In the genomic region with DNA sequence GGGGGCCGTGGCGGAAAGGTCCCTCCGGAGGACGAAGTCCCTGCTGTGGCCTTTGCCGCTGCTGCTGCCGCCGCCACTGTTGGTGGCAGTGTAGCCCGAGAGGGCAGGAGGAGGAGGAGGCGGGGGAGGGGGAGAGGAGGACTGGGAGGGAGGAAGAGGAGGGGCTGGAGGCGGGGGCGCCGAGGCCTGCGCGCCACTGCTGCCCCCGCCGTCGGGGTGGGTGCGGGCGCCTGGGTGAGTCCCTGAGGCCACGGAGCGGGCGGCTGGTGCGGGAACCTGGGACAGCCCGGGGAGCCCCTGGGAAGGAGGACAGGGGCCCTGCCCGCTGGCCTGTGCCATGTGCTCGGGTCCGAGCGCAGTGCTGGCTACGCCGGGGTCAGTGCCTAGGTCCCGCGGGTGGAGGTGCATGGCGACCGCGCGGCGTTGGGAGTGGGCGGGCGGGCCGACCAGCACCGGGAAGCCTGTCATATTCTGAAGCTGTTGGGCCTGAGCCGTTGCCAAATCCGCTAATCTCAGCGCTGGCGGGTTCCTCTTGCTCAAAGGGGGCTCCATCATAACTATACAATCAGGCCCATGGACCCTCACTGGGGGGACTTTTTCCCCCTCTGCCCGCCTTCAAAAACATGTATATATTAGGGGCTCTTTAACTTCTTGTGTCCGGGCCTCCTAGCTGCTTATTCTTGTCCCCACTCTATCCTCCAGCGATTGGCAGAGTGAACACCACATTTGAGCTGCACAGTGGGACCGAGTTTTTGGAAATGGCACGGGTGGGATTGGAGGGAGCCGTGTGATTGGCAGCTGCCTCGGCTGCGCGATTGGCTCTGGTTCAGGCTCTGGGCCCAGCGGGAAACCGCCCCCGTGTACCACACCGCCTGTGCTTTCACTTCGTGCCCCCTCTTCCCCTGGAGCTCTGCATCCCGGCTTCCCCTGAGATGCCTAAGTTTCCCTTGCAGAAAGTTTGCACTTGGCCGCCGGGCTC, we compare ENCODE assay signal across 8 mouse cellular contexts. TPM values are rescaled to one million over a fixed set of nuclear protein-coding genes. Genes with fewer than 3 reads are reported as not detected.
A peak's percentile ranks its signal among the peaks of the same experiment; 100 is the strongest.
DNase-seq lines count a peak whose midpoint lies in the region; ATAC-seq lines count a peak whose summit lies in the region.

A gene (minus strand): TSS at position 915 of the 979 bp plus-strand sequence.

- H3K27ac ChIP-seq in kidney, embryonic 15.5 days, result no peak within 1 kb of the TSS
- peak within 1 kb of the TSS; percentile 95 for H3K27ac ChIP-seq in hindbrain, embryonic 12.5 days
- H3K27ac ChIP-seq in midbrain, embryonic 12.5 days (replicated peaks), result peak within 1 kb of the TSS; percentile 96

- H3K4me3 ChIP-seq in kidney, embryonic 15.5 days (replicated peaks), result peak within 1 kb of the TSS; percentile 52
- peak within 1 kb of the TSS; percentile 61 for H3K4me3 ChIP-seq in hindbrain, embryonic 12.5 days
- peak within 1 kb of the TSS; percentile 66 for H3K4me3 ChIP-seq in midbrain, embryonic 12.5 days

- H3K4me2 ChIP-seq in kidney, embryonic 15.5 days, result peak within 1 kb of the TSS; percentile 92
- H3K4me2 ChIP-seq in hindbrain, embryonic 12.5 days (replicated peaks), result peak within 1 kb of the TSS; percentile 69
- H3K4me2 ChIP-seq in midbrain, embryonic 12.5 days (replicated peaks), result peak within 1 kb of the TSS; percentile 78

- DNase-seq in kidney, postnatal 36 days, result no peak
- peak; percentile 82 for DNase-seq in MEL-GATA-1-ER (ENCODE audit: extremely low read depth, low read depth)
- DNase-seq in cerebellum, postnatal 4 days (ENCODE audit: low spot score in 2 of 2), result peak; percentile 60 to 94
- no peak for DNase-seq in natural killer cell, adult 2 months (ENCODE audit: low spot score in 2 of 2)
- DNase-seq in urinary bladder, postnatal 36 days (ENCODE audit: low spot score in 2 of 2), result no peak

- H3K9me3 ChIP-seq in kidney, embryonic 15.5 days (replicated peaks), result no peaks in the 10 kb centered on the region
- no peaks in the 10 kb centered on the region for H3K9me3 ChIP-seq in hindbrain, embryonic 12.5 days (replicated peaks)
- no peaks in the 10 kb centered on the region for H3K9me3 ChIP-seq in midbrain, embryonic 12.5 days

- H3K4me1 ChIP-seq in kidney, embryonic 15.5 days, result peaks cover 28% of the 10 kb centered on the region
- peaks cover 43% of the 10 kb centered on the region for H3K4me1 ChIP-seq in hindbrain, embryonic 12.5 days
- peaks cover 37% of the 10 kb centered on the region for H3K4me1 ChIP-seq in midbrain, embryonic 12.5 days

- H3K27me3 ChIP-seq in kidney, embryonic 15.5 days, result peaks cover 96% of the 10 kb centered on the region
- peaks cover 86% of the 10 kb centered on the region for H3K27me3 ChIP-seq in hindbrain, embryonic 12.5 days
- peaks cover 84% of the 10 kb centered on the region for H3K27me3 ChIP-seq in midbrain, embryonic 12.5 days

- no peak within 1 kb of the TSS for H3K9ac ChIP-seq in kidney, embryonic 15.5 days
- peak within 1 kb of the TSS; percentile 85 for H3K9ac ChIP-seq in hindbrain, embryonic 12.5 days
- peak within 1 kb of the TSS; percentile 84 for H3K9ac ChIP-seq in midbrain, embryonic 12.5 days (replicated peaks)

- peak; percentile 50; the same call in 1 of the 2 replicates for ATAC-seq in kidney, embryonic 15.5 days (replicated peaks; ENCODE audit: low FRiP score)
- ATAC-seq in hindbrain, embryonic 12.5 days (ENCODE audit: low FRiP score), result peak; percentile 72
- ATAC-seq in midbrain, embryonic 12.5 days (ENCODE audit: low FRiP score, low read depth), result peak; percentile 76

- WGBS in kidney, embryonic 15.5 days, result under 1% methylated on average over 52 of the region's 62 CpGs
- under 1% methylated on average over 43 of the region's 62 CpGs for WGBS in hindbrain, embryonic 12.5 days
- WGBS in midbrain, embryonic 12.5 days, result under 1% methylated on average over 51 of the region's 62 CpGs

- H3K36me3 ChIP-seq in kidney, embryonic 15.5 days, result no peaks in the 10 kb centered on the region
- H3K36me3 ChIP-seq in hindbrain, embryonic 12.5 days, result no peaks in the 10 kb centered on the region
- H3K36me3 ChIP-seq in midbrain, embryonic 12.5 days, result no peaks in the 10 kb centered on the region

RNA-seq across cellular contexts. Expression of the gene that starts here (rescaled TPM):
- 0.13 TPM in 1 of 2 replicates, not detected in the other for polyA plus RNA-seq in kidney, embryonic 15.5 days (2015; fragmentation: Nextera tagmentation; extraction: Ambion mirVana)
- polyA plus RNA-seq in hindbrain, embryonic 12.5 days (2016; fragmentation: Nextera tagmentation; extraction: Ambion mirVana), result 18.1 and 25.0 TPM in 2 replicates
- polyA plus RNA-seq in midbrain, embryonic 12.5 days (2016; fragmentation: Nextera tagmentation; extraction: Ambion mirVana), result 15.7 and 30.2 TPM in 2 replicates

Comparison
In these comparisons a context has a peak if more than half of its experiments do, and no peak if none do; other contexts are left out.
1. RNA of the gene that starts here (polyA plus RNA-seq): 18.1 to 25.0 TPM in hindbrain, embryonic 12.5 days and 15.7 to 30.2 TPM in midbrain, embryonic 12.5 days; 0.13 TPM in kidney, embryonic 15.5 days; every median in the first group is over 10 times any median in the second.
2. Peak in ATAC-seq, H3K4me3 ChIP-seq and H3K4me2 ChIP-seq in kidney, embryonic 15.5 days; RNA of the gene not detected or under 1 TPM.
3. DNase-seq: peak in MEL-GATA-1-ER (single experiment) and cerebellum, postnatal 4 days (2 of 2); none in kidney, postnatal 36 days (0 of 2), natural killer cell, adult 2 months (0 of 2) and urinary bladder, postnatal 36 days (0 of 2).
4. Peak in every context shown above with its lines, with median percentiles within 50 percentile points of each other: ATAC-seq, H3K4me2 ChIP-seq and H3K4me3 ChIP-seq.